Mouse (Mus musculus) liver, postnatal 0 days (tissue): Measurements from ENCODE around the gene Vwce.

Source experiments
- CTCF ChIP-seq: sonication (generic); IDR thresholded peaks from 2 replicates; pipeline ENCODE4 v1.5.1; 2016; ENCODE audit warnings: antibody characterized with exemption, low read depth
- EP300 ChIP-seq: IDR thresholded peaks from 2 replicates; pipeline ENCODE4 v1.6.1; 2016; ENCODE audit warnings: antibody characterized with exemption, low read depth, mild to moderate bottlenecking

- no peak for TF ChIP-seq EP300
- peak; percentile 30 for TF ChIP-seq CTCF
Observed at GRCm38 (mm10) chr19:10688537-10689352, 54.7 kb downstream of the Vwce start, which contains the start of gene Vps37c.
